Mouse (Mus musculus): ENCODE results near the gene Prdm4. TPM values are rescaled to one million over a fixed set of nuclear protein-coding genes. Genes with fewer than 3 reads are reported as not detected.

Prdm4 gene
- polyA plus RNA-seq, 1 experiment = 34.2 TPM

GRCm38 (mm10) chr10:85948483-85949196, 31.7 kb upstream of the Prdm4 start:
- Histone ChIP-seq H3K4me1 (ENCODE audit: control insufficient read depth, insufficient read depth, low read length) (no peaks in the 10 kb centered on the region), H3K27ac (ENCODE audit: insufficient read depth, low read length) (no peak overlapping the region), H3K4me3 (ENCODE audit: insufficient read depth, low read length) (no peak overlapping the region)
- no peak for TF ChIP-seq CTCF (IDR thresholded peaks at IDR 0.05; ENCODE audit: borderline replicate concordance, insufficient read depth, low read length)
- no peak for TF ChIP-seq POLR2A (IDR thresholded peaks at IDR 0.05; ENCODE audit: low read depth, low read length)

GRCm38 (mm10) chr10:85936280-85936965, 19.5 kb upstream of the Prdm4 start:
- Histone ChIP-seq H3K4me3 (ENCODE audit: insufficient read depth, low read length) (no peak overlapping the region), H3K27ac (ENCODE audit: insufficient read depth, low read length) (no peak overlapping the region), H3K4me1 (ENCODE audit: control insufficient read depth, insufficient read depth, low read length) (no peaks in the 10 kb centered on the region)
- TF ChIP-seq CTCF (IDR thresholded peaks at IDR 0.05; ENCODE audit: borderline replicate concordance, insufficient read depth, low read length) (no peak), POLR2A (IDR thresholded peaks at IDR 0.05; ENCODE audit: low read depth, low read length) (no peak)

GRCm38 (mm10) chr10:85929962-85930361, 13.0 kb upstream of the Prdm4 start:
- Histone ChIP-seq H3K4me3 (ENCODE audit: insufficient read depth, low read length) (no peak overlapping the region), H3K27ac (ENCODE audit: insufficient read depth, low read length) (no peak overlapping the region), H3K4me1 (ENCODE audit: control insufficient read depth, insufficient read depth, low read length) (peaks cover 2% of the 10 kb centered on the region; the same call in 1 of the 2 replicates)
- no peak for TF ChIP-seq POLR2A (IDR thresholded peaks at IDR 0.05; ENCODE audit: low read depth, low read length)
- TF ChIP-seq CTCF (IDR thresholded peaks at IDR 0.05; ENCODE audit: borderline replicate concordance, insufficient read depth, low read length) = no peak

- Histone ChIP-seq H3K4me1 (ENCODE audit: control insufficient read depth, insufficient read depth, low read length) (peaks cover 2% of the 10 kb centered on the region; the same call in 1 of the 2 replicates), H3K27ac (ENCODE audit: insufficient read depth, low read length) (no peak overlapping the region), H3K4me3 (ENCODE audit: insufficient read depth, low read length) (no peak overlapping the region)
- no peak for TF ChIP-seq CTCF (IDR thresholded peaks at IDR 0.05; ENCODE audit: borderline replicate concordance, insufficient read depth, low read length)
- no peak for TF ChIP-seq POLR2A (IDR thresholded peaks at IDR 0.05; ENCODE audit: low read depth, low read length)
These were observed 12.3 kb upstream of the Prdm4 start for GRCm38 (mm10) chr10:85929208-85929591.

GRCm38 (mm10) chr10:85928499-85929207, 11.7 kb upstream of the Prdm4 start:
- peak; percentile 38; the same call in 1 of the 2 replicates for TF ChIP-seq CTCF (IDR thresholded peaks at IDR 0.05; ENCODE audit: borderline replicate concordance, insufficient read depth, low read length)
- no peak for TF ChIP-seq POLR2A (IDR thresholded peaks at IDR 0.05; ENCODE audit: low read depth, low read length)
- peak overlapping the region; percentile 41 for H3K4me3 ChIP-seq (ENCODE audit: insufficient read depth, low read length)
- H3K27ac ChIP-seq (ENCODE audit: insufficient read depth, low read length) = no peak overlapping the region

GRCm38 (mm10) chr10:85927676-85928445, 10.9 kb upstream of the Prdm4 start, which contains the start of gene Ascl4:
Ascl4 (plus strand) TSS chr10:85927681.
- TF ChIP-seq CTCF (IDR thresholded peaks at IDR 0.05; ENCODE audit: borderline replicate concordance, insufficient read depth, low read length) (no peak), POLR2A (IDR thresholded peaks at IDR 0.05; ENCODE audit: low read depth, low read length) (no peak)
- Histone ChIP-seq H3K4me3 (ENCODE audit: insufficient read depth, low read length) (peak within 1 kb of the TSS; percentile 41), H3K27ac (ENCODE audit: insufficient read depth, low read length) (no peak within 1 kb of the TSS), H3K4me1 (ENCODE audit: control insufficient read depth, insufficient read depth, low read length) (peaks cover 2% of the 10 kb centered on the region; the same call in 1 of the 2 replicates)

More at GRCm38 (mm10) chr10:85928499-85929207, 11.7 kb upstream of the Prdm4 start:
- H3K4me1 ChIP-seq (ENCODE audit: control insufficient read depth, insufficient read depth, low read length) = peaks cover 2% of the 10 kb centered on the region; the same call in 1 of the 2 replicates

GRCm38 (mm10) chr10:85879886-85880486, 37.0 kb downstream of the Prdm4 start:
- TF ChIP-seq CTCF (IDR thresholded peaks at IDR 0.05; ENCODE audit: borderline replicate concordance, insufficient read depth, low read length) (no peak), POLR2A (IDR thresholded peaks at IDR 0.05; ENCODE audit: low read depth, low read length) (no peak)
- no peaks in the 10 kb centered on the region for H3K4me1 ChIP-seq (ENCODE audit: control insufficient read depth, insufficient read depth, low read length)
- no peak overlapping the region for H3K27ac ChIP-seq (ENCODE audit: insufficient read depth, low read length)
- H3K4me3 ChIP-seq (ENCODE audit: insufficient read depth, low read length) = no peak overlapping the region

- H3K4me1 ChIP-seq (ENCODE audit: control insufficient read depth, insufficient read depth, low read length) = peaks cover 8% of the 10 kb centered on the region; the same call in 1 of the 2 replicates
- H3K27ac ChIP-seq (ENCODE audit: insufficient read depth, low read length) = no peak overlapping the region
- H3K4me3 ChIP-seq (ENCODE audit: insufficient read depth, low read length) = no peak overlapping the region
- TF ChIP-seq CTCF (IDR thresholded peaks at IDR 0.05; ENCODE audit: borderline replicate concordance, insufficient read depth, low read length) = no peak
- no peak for TF ChIP-seq POLR2A (IDR thresholded peaks at IDR 0.05; ENCODE audit: low read depth, low read length)
These were observed 41.1 kb downstream of the Prdm4 start for GRCm38 (mm10) chr10:85875812-85876211.

Data from embryonic fibroblast, embryonic 13.5 days (primary cell).